Mouse (Mus musculus) hindbrain, embryonic 16.5 days (tissue): Measurements from ENCODE around the gene Tbx3. TPM values are rescaled to one million over a fixed set of nuclear protein-coding genes. Genes with fewer than 3 reads are reported as not detected.

Source experiments
- ATAC-seq: fragments of 200-750 bp; cut with Nextera tagmentation; 2 replicates; pipeline ENCODE4 v1.8.0; 2017; ENCODE audit warnings: moderate TSS enrichment, moderate library complexity
- H3K27ac ChIP-seq: fragments of 300-500 bp; sonication (generic); 2 replicates; pipeline ENCODE4 v1.5.1; 2014; ENCODE audit warnings: low read depth, mild to moderate bottlenecking, control low read depth, low read length, moderate library complexity
- H3K27me3 ChIP-seq: fragments of 300-500 bp; sonication (generic); replicated peaks from 2 replicates; pipeline ENCODE4 v1.6.1; 2014; ENCODE audit warnings: low read length; ENCODE audit not compliant: control insufficient read depth, insufficient read depth
- H3K36me3 ChIP-seq: fragments of 300-500 bp; sonication (generic); 2 replicates; pipeline ENCODE4 v1.6.1; 2014; ENCODE audit warnings: mild to moderate bottlenecking, low read length, moderate library complexity, mixed read lengths; ENCODE audit not compliant: control insufficient read depth, insufficient read depth
- H3K4me1 ChIP-seq: fragments of 300-500 bp; sonication (generic); 2 replicates; pipeline ENCODE4 v1.6.1; 2014; ENCODE audit warnings: low read depth, low read length; ENCODE audit not compliant: control insufficient read depth, insufficient read depth
- H3K4me2 ChIP-seq: fragments of 300-500 bp; sonication (generic); 2 replicates; pipeline ENCODE4 v1.6.1; 2014; ENCODE audit warnings: mild to moderate bottlenecking, low read length, control low read depth, moderate library complexity
- H3K4me3 ChIP-seq: fragments of 300-500 bp; sonication (generic); 2 replicates; pipeline ENCODE4 v1.5.1; 2014; ENCODE audit warnings: mild to moderate bottlenecking, low read length, control low read depth, moderate library complexity
- H3K9ac ChIP-seq: fragments of 300-500 bp; sonication (generic); 2 replicates; pipeline ENCODE4 v1.6.1; 2014; ENCODE audit warnings: low read depth, mild to moderate bottlenecking, control low read depth, low read length, moderate library complexity
- H3K9me3 ChIP-seq: fragments of 300-500 bp; sonication (generic); 2 replicates; pipeline ENCODE4 v1.6.1; 2014; ENCODE audit warnings: mild to moderate bottlenecking, low read length, moderate library complexity; ENCODE audit not compliant: control insufficient read depth
- WGBS: fragments of 180-500 bp; shearing (Covaris S2); extraction: QIAGEN DNeasy Blood & Tissue Kit; methylation state at CpG from one replicate; pipeline ENCODE4 v1.1.7; 2014; 5-methylcytosine and 5-hydroxymethylcytosine counted together
- polyA plus RNA-seq: library from polyadenylated mRNA; unstranded; fragments of >200 nt; fragmentation: Nextera tagmentation; extraction: Ambion mirVana; gene quantifications from 2 replicates; pipeline ENCODE4 v1.2.1, GENCODE M21; 2015

Tbx3 gene
- polyA plus RNA-seq, 1 experiment from 2014 or later: 2.9 TPM

- H3K4me1 ChIP-seq: no peaks in the 10 kb centered on the region
- 67% methylated on average over 7 of the region's 7 CpGs for WGBS
- H3K9me3 ChIP-seq: no peaks in the 10 kb centered on the region
Measured at GRCm38 (mm10) chr5:119732978-119733377, 62.5 kb downstream of the Tbx3 start.

More at GRCm38 (mm10) chr5:119732978-119733377, 62.5 kb downstream of the Tbx3 start:
- Histone ChIP-seq H3K4me3 (no peak overlapping the region), H3K4me2 (no peak overlapping the region), H3K27me3 (no peaks in the 10 kb centered on the region), H3K36me3 (no peaks in the 10 kb centered on the region), H3K9ac (no peak overlapping the region), H3K27ac (no peak overlapping the region)
- ATAC-seq: no peak

Other genes starting within 250 kb of the Tbx3 start
- gene Tbx5, start 162.0 kb downstream of the Tbx3 start, polyA plus RNA-seq: 0.05 and 0.11 TPM in 2 replicates